Mouse (Mus musculus) CH12.LX (cell line): ENCODE data around the gene Actr2.

Experiments used
- EP300 ChIP-seq: IDR thresholded peaks from 2 replicates; pipeline ENCODE4 v1.6.1; 2011; ENCODE audit warnings: low read length, improper control_type of control experiment
- KAT2A ChIP-seq: IDR thresholded peaks from 2 replicates; pipeline ENCODE4 v1.6.1; 2012; ENCODE audit warnings: low read length, improper control_type of control experiment, inconsistent platforms; ENCODE audit not compliant: insufficient replicate concordance
- POLR2A ChIP-seq: IDR thresholded peaks from 2 replicates; pipeline ENCODE4 v1.6.1; 2011; ENCODE audit warnings: low read depth, mild to moderate bottlenecking, improper control_type of control experiment, low read length

GRCm38 (mm10) chr11:20064926-20065325 is 47.8 kb downstream of the Actr2 start:
- no peak for TF ChIP-seq POLR2A
- no peak for TF ChIP-seq KAT2A
- no peak for TF ChIP-seq EP300
